Comparison of ENCODE assay signal across 8 mouse cellular contexts in the genomic region with DNA sequence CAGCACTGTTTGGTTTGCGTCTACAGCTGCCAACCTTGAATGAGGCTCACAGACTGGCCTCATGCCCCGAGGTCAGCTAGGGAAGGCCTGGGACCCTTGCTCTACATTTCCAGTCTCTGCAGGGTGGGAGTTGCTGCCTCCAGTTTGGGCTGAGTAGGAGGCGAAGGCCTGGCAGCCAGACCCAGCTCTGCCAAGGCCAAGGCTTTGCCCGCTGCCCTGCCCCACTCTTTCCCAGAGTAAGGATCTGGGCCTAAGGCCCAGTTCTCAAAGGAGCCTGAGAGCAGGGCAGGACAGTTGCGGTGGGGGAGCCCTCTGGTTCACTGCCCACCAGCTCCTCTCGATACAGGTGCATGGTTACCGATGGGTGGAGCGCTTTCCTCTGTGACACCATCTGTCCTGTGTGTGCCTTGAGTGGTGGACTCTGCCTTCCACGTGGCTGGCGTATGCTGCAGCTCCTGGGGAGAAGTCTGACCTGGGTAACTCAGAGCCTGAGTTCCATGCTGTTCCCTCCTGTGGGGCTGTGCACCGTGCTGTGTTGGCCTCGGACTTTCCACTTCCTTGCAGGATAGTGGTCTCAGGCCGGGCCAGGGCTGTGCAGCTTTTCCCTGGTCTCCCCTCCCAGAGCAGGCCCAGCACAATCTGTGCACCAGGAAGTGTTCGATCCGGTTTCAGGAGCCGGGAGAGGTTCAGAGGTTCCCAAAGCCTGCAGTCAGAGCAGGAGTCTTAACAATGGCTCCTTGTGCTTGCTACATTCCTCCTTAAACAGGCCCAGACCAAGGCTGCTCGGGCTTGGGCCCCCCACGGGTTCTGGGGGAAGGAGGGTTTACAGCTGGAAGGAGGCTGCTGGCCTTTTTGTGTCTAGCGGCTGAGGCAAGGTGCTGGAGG.
DNase-seq lines count a peak whose midpoint lies in the region; ATAC-seq lines count a peak whose summit lies in the region.

No protein-coding gene starts in this region.

- peak; percentile 76 for DNase-seq in adrenal gland, adult 2 months
- DNase-seq in adrenal gland, postnatal 25 days: no peak
- DNase-seq in retina, postnatal 1 day: peak; percentile 33
- DNase-seq in retina, embryonic 14.5 days (ENCODE audit: low spot score): no peak
- DNase-seq in neural tube, embryonic 11.5 days (ENCODE audit: low spot score): peak; percentile 73
- no peak for DNase-seq in natural killer cell, adult 2 months (ENCODE audit: low spot score in 2 of 2)

- ATAC-seq in kidney, embryonic 14.5 days (ENCODE audit: low FRiP score, low TSS enrichment): peak; percentile 26; the same call in 1 of the 2 replicates
- no peak for ATAC-seq in neural tube, embryonic 11.5 days (ENCODE audit: insufficient read depth, low FRiP score, low TSS enrichment)
- no peak for ATAC-seq in activated CD4-positive, CD25-positive, alpha-beta regulatory T cell, adult 4 months

- WGBS in kidney, embryonic 14.5 days: 50% methylated on average over 19 of the region's 19 CpGs
- WGBS in neural tube, embryonic 11.5 days: 37% methylated on average over 19 of the region's 19 CpGs

- H3K9me3 ChIP-seq in kidney, embryonic 14.5 days (ENCODE audit: control insufficient read depth, low read length): no peaks in the 10 kb centered on the region
- H3K9me3 ChIP-seq in neural tube, embryonic 11.5 days (ENCODE audit: control insufficient read depth, low read length): no peaks in the 10 kb centered on the region

- peaks cover under 1% of the 10 kb centered on the region; the same call in 1 of the 2 replicates for H3K36me3 ChIP-seq in kidney, embryonic 14.5 days (ENCODE audit: control insufficient read depth, insufficient read depth, low read length)
- no peaks in the 10 kb centered on the region for H3K36me3 ChIP-seq in neural tube, embryonic 11.5 days (ENCODE audit: control insufficient read depth, insufficient read depth, low read length)

- H3K9ac ChIP-seq in kidney, embryonic 14.5 days (ENCODE audit: low read depth, low read length): no peak overlapping the region
- 0 out of 2 replicates have a peak overlapping the region, but pooled peaks have one; percentile 8 for H3K9ac ChIP-seq in neural tube, embryonic 11.5 days (ENCODE audit: low read length)

- peaks cover 56% of the 10 kb centered on the region for H3K4me1 ChIP-seq in kidney, embryonic 14.5 days (ENCODE audit: control insufficient read depth, insufficient read depth, low read length)
- H3K4me1 ChIP-seq in neural tube, embryonic 11.5 days (ENCODE audit: control insufficient read depth, insufficient read depth, low read length): peaks cover 53% of the 10 kb centered on the region

- no peaks in the 10 kb centered on the region for H3K27me3 ChIP-seq in kidney, embryonic 14.5 days (ENCODE audit: control insufficient read depth, insufficient read depth, low read length)
- no peaks in the 10 kb centered on the region for H3K27me3 ChIP-seq in neural tube, embryonic 11.5 days (ENCODE audit: control insufficient read depth, insufficient read depth, low read length)

- H3K4me2 ChIP-seq in kidney, embryonic 14.5 days (replicated peaks; ENCODE audit: low read depth, low read length): no peak overlapping the region
- no peak overlapping the region for H3K4me2 ChIP-seq in neural tube, embryonic 11.5 days (ENCODE audit: low read depth)

- H3K27ac ChIP-seq in kidney, embryonic 14.5 days (ENCODE audit: low read depth, low read length): peak overlapping the region; percentile 70; the same call in 1 of the 2 replicates
- peak overlapping the region; percentile 69 for H3K27ac ChIP-seq in neural tube, embryonic 11.5 days (ENCODE audit: low read depth, low read length)

- no peak overlapping the region for H3K4me3 ChIP-seq in kidney, embryonic 14.5 days (ENCODE audit: low read length)
- H3K4me3 ChIP-seq in neural tube, embryonic 11.5 days (ENCODE audit: low read depth, low read length): no peak overlapping the region

Comparison
In these comparisons a context has a peak if more than half of its experiments do, and no peak if none do; other contexts are left out.
1. DNase-seq: peak in adrenal gland, adult 2 months (single experiment), retina, postnatal 1 day (single experiment) and neural tube, embryonic 11.5 days (single experiment); none in adrenal gland, postnatal 25 days (single experiment), retina, embryonic 14.5 days (single experiment) and natural killer cell, adult 2 months (0 of 2).